Mouse (Mus musculus): ENCODE results near the gene Cdkn2a.

DNA sequence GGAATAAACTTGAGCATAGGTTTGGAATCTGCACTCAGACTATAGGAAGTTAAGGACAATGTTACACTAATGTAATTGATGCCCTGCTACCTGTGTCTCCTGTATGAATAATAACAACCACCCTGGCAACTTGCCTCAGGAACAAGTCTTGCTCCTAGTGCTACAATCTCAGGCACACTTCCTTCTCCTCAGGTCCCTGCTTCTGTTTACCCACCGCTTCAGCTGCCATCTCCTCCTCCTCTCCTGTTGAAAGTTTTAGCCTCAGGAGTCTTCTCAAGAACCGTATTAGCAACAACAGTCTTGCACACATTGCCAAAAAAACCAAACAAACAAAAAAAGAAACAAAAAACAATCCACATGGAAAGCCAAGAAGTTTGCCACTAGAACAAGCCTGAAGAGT lies 14.8 kb downstream of the Cdkn2a start:
- TF ChIP-seq GATA1 (IDR thresholded peaks at IDR 0.05; ENCODE audit: low read length) (no peak), TAL1 (IDR thresholded peaks at IDR 0.05; ENCODE audit: low read length) (no peak)
